Mouse (Mus musculus) cerebellum, adult 2 months (tissue): Measurements from ENCODE around the gene Lingo4. TPM values are rescaled to one million over a fixed set of nuclear protein-coding genes. Genes with fewer than 3 reads are reported as not detected.

Experiments used
- DNase-seq, 2 experiments: peaks; one replicate each; pipeline ENCODE4 v3.0.0; 2021
- H3K27ac ChIP-seq: fragments of 200-500 bp; 2 replicates; pipeline ENCODE4 v1.5.1; 2012; ENCODE audit warnings: low read length, control low read depth, inconsistent platforms; ENCODE audit not compliant: insufficient read depth
- H3K27me3 ChIP-seq: fragments of 200-500 bp; 2 replicates; pipeline ENCODE4 v1.6.1; 2012; ENCODE audit warnings: inconsistent platforms, mild to moderate bottlenecking, low read length, moderate library complexity; ENCODE audit not compliant: control insufficient read depth, insufficient read depth
- H3K4me1 ChIP-seq: fragments of 200-500 bp; 2 replicates; pipeline ENCODE4 v1.6.1; 2011; ENCODE audit warnings: low read length; ENCODE audit not compliant: control insufficient read depth, insufficient read depth
- H3K4me3 ChIP-seq: fragments of 200-500 bp; replicated peaks from 2 replicates; pipeline ENCODE3; 2011; ENCODE audit warnings: mild to moderate bottlenecking, low read depth, low read length, control low read depth; ENCODE audit not compliant: insufficient read depth
- CTCF ChIP-seq: fragments of 200-500 bp; IDR thresholded peaks from 2 replicates; pipeline ENCODE4 v1.5.1; 2011; ENCODE audit warnings: low read depth, mild to moderate bottlenecking, control low read depth, low read length, moderate library complexity, borderline replicate concordance; ENCODE audit not compliant: insufficient read depth
- POLR2A ChIP-seq: fragments of 200-500 bp; IDR thresholded peaks from 2 replicates; pipeline ENCODE4 v1.6.1; 2011; ENCODE audit warnings: low read length, control low read depth, borderline replicate concordance; ENCODE audit not compliant: insufficient read depth
- WGBS: fragments of 180-500 bp; shearing (Covaris S2); methylation state at CpG from one replicate; pipeline ENCODE4 v1.1.7; 2018; 5-methylcytosine and 5-hydroxymethylcytosine counted together
- polyA plus RNA-seq: library from polyadenylated mRNA; depleted of rRNA; stranded (reverse); fragments of >200 nt; gene quantifications from 2 replicates; pipeline ENCODE4 v1.2.3, GENCODE M21; 2012

The Lingo4 gene
- polyA plus RNA-seq, 1 experiment, result 6.6 TPM

- 40% methylated on average over 13 of the region's 13 CpGs for WGBS
These were observed 21.0 kb upstream of the Lingo4 start for GRCm38 (mm10) chr3:94377028-94377923.

GRCm38 (mm10) chr3:94379831-94380510 is 18.3 kb upstream of the Lingo4 start:
- WGBS, result 48% methylated on average over 9 of the region's 9 CpGs
- no peak for DNase-seq
- Histone ChIP-seq H3K4me1 (no peaks in the 10 kb centered on the region), H3K4me3 (no peak overlapping the region), H3K27ac (no peak overlapping the region), H3K27me3 (no peaks in the 10 kb centered on the region)
- TF ChIP-seq POLR2A (no peak), CTCF (no peak)

More at GRCm38 (mm10) chr3:94377028-94377923, 21.0 kb upstream of the Lingo4 start:
- no peak for DNase-seq
- H3K27ac ChIP-seq, result no peak overlapping the region
- peaks cover 16% of the 10 kb centered on the region for H3K4me1 ChIP-seq
- no peak for TF ChIP-seq CTCF
- TF ChIP-seq POLR2A, result no peak
- no peaks in the 10 kb centered on the region for H3K27me3 ChIP-seq
- no peak overlapping the region for H3K4me3 ChIP-seq

GRCm38 (mm10) chr3:94382308-94382707 is 16.0 kb upstream of the Lingo4 start:
- Histone ChIP-seq H3K4me3 (no peak overlapping the region), H3K4me1 (no peaks in the 10 kb centered on the region), H3K27ac (no peak overlapping the region), H3K27me3 (no peaks in the 10 kb centered on the region)
- no peak for DNase-seq
- WGBS, result 77% methylated on average over 5 of the region's 5 CpGs
- TF ChIP-seq CTCF (no peak), POLR2A (no peak)

DNA sequence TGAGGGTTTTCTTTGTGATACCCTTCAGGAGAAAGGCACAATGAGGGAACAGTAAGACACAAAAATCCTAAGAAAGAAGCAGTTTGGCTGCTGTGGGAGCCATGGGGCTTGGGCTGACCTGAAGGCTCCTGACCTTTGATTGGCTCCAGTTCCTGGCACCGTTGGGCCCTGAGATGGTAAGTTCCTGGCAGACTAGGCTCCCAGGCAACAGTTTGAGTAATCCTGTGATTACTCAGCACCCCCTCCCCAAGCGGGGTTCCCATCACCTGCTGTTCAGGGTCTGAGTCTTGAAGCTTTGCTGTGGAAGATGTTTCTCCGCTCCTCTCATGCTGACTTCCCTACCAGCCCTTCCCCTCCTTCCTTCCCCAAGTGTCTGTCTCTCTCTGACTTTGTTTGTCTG is 14.8 kb upstream of the Lingo4 start:
- DNase-seq, result no peak
- Histone ChIP-seq H3K4me1 (no peaks in the 10 kb centered on the region), H3K27ac (no peak overlapping the region), H3K27me3 (no peaks in the 10 kb centered on the region), H3K4me3 (no peak overlapping the region)
- 29% methylated on average over 3 of the region's 3 CpGs for WGBS
- TF ChIP-seq CTCF (no peak), POLR2A (no peak)

DNA sequence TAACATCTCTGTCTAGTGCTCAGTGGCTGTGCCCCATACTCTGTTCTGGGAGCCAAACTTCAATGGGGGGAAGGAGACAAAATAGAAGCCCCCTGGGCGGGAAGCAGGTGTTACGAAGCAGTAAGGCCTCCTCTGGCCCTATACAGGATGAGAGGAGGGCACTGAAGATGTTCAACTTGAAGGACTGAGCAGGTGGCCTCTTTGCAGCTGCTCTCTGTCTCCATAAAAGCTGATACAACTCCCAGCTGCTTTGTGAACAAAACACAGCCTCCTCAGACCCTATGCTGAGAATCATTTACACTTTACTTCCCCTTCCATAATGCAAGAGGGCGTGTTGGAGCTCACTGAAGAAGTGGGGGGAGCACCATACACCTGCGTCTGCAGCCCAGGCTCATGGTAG is 11.6 kb upstream of the Lingo4 start:
- H3K4me3 ChIP-seq, result no peak overlapping the region
- WGBS, result 54% methylated on average over 4 of the region's 4 CpGs
- H3K4me1 ChIP-seq, result no peaks in the 10 kb centered on the region
- DNase-seq, result no peak
- H3K27ac ChIP-seq, result no peak overlapping the region
- TF ChIP-seq POLR2A, result no peak
- H3K27me3 ChIP-seq, result no peaks in the 10 kb centered on the region

DNA sequence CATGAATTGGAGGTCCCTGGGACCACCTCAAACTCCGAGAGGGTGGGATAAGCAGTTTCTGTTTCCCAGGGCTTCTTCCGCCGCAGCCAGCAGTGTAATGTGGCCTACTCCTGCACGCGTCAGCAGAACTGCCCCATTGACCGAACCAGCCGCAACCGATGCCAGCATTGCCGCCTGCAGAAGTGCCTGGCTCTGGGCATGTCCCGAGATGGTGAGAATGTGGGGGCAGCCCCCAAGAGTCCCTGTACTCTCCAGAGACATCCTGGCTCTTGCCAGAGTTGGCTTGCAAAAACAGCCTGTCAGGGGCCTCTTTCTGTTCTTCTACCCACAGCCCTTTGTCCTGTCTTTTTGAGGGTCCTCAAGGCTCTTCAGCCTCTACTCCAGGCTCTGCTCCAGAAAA is 10.9 kb upstream of the Lingo4 start:
- H3K4me3 ChIP-seq, result no peak overlapping the region
- H3K27ac ChIP-seq, result no peak overlapping the region
- no peaks in the 10 kb centered on the region for H3K27me3 ChIP-seq
- TF ChIP-seq CTCF (no peak), POLR2A (no peak)
- 85% methylated on average over 10 of the region's 10 CpGs for WGBS
- H3K4me1 ChIP-seq, result no peaks in the 10 kb centered on the region
- DNase-seq, result no peak

DNA sequence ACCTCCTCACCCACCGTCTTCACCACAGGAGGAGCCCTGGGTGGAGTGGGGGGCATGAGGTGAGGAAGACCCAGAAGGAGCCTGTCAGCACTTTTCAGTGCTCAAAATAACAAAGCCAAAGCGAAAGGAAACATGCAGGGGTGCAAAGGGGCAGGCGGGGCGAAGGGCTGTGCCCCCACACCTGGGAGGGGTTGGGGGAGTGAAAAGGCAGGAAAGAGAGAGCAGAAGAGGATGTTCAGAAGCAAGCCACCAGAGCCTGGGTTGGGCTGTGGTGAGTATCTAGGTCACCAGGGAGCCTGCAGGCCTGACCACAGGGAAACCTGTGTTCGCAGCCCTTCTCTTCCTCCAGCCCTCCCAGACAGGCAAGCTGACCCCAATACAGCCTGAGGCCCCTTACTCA is 10.3 kb upstream of the Lingo4 start:
- 80% methylated on average over 5 of the region's 5 CpGs for WGBS
- Histone ChIP-seq H3K27me3 (no peaks in the 10 kb centered on the region), H3K4me1 (no peaks in the 10 kb centered on the region), H3K27ac (no peak overlapping the region), H3K4me3 (no peak overlapping the region)
- no peak for DNase-seq
- no peak for TF ChIP-seq CTCF
- TF ChIP-seq POLR2A, result no peak

GRCm38 (mm10) chr3:94389420-94389819 is 8.9 kb upstream of the Lingo4 start:
- no peak overlapping the region for H3K4me3 ChIP-seq
- no peak for TF ChIP-seq POLR2A
- no peak for TF ChIP-seq CTCF
- no peaks in the 10 kb centered on the region for H3K27me3 ChIP-seq
- no peaks in the 10 kb centered on the region for H3K4me1 ChIP-seq
- WGBS, result 95% methylated on average over 16 of the region's 16 CpGs
- no peak for DNase-seq
- no peak overlapping the region for H3K27ac ChIP-seq
